Mouse (Mus musculus): ENCODE data around the gene Ldlrad2.
"Not testable (repeated sequence)": the region's sequence is repeated elsewhere in the genome, so short reads cannot be mapped to it uniquely, and the experiment has no call there.

Gene Ldlrad2

GRCm38 (mm10) chr4:137574469-137574868 lies at the start of gene Ldlrad2:
Ldlrad2 (minus strand) TSS chr4:137574569.
- DNase-seq: no peak

GRCm38 (mm10) chr4:137622847-137623246 lies 48.5 kb upstream of the Ldlrad2 start:
- no peak for DNase-seq

- peak; percentile 37 for DNase-seq
Measured at GRCm38 (mm10) chr4:137610256-137610655, 35.9 kb upstream of the Ldlrad2 start.

- no peak for DNase-seq
Measured at GRCm38 (mm10) chr4:137609702-137610101, 35.3 kb upstream of the Ldlrad2 start.

- no peak for DNase-seq
Measured at GRCm38 (mm10) chr4:137609281-137609680, 34.9 kb upstream of the Ldlrad2 start.

GRCm38 (mm10) chr4:137607023-137607422 lies 32.7 kb upstream of the Ldlrad2 start:
- DNase-seq: no peak

GRCm38 (mm10) chr4:137603449-137604171 lies 29.2 kb upstream of the Ldlrad2 start:
- no peak for DNase-seq

- DNase-seq: no peak
Measured at GRCm38 (mm10) chr4:137598577-137598976, 24.2 kb upstream of the Ldlrad2 start.

GRCm38 (mm10) chr4:137597098-137597630 lies 22.8 kb upstream of the Ldlrad2 start:
- DNase-seq: no peak

- no peak for DNase-seq
Measured at GRCm38 (mm10) chr4:137594496-137595270, 20.3 kb upstream of the Ldlrad2 start.

- DNase-seq: peak; percentile 99
Measured at GRCm38 (mm10) chr4:137593601-137594495, 19.5 kb upstream of the Ldlrad2 start, which contains the start of gene Usp48. Usp48 (plus strand) TSS chr4:137593755.

GRCm38 (mm10) chr4:137590961-137591360 lies 16.6 kb upstream of the Ldlrad2 start:
- no peak for DNase-seq

- DNase-seq: no peak
Measured at GRCm38 (mm10) chr4:137589586-137589985, 15.2 kb upstream of the Ldlrad2 start.

- DNase-seq: not testable (repeated sequence)
Measured at GRCm38 (mm10) chr4:137589095-137589494, 14.7 kb upstream of the Ldlrad2 start.

GRCm38 (mm10) chr4:137581815-137582214 lies 7.4 kb upstream of the Ldlrad2 start:
- DNase-seq: no peak

- DNase-seq: no peak
Measured at GRCm38 (mm10) chr4:137580299-137580698, 5.9 kb upstream of the Ldlrad2 start.

GRCm38 (mm10) chr4:137579789-137580188 lies 5.4 kb upstream of the Ldlrad2 start:
- peak; percentile 45 for DNase-seq

- DNase-seq: peak; percentile 71
Measured at GRCm38 (mm10) chr4:137578181-137578845, 3.9 kb upstream of the Ldlrad2 start.

GRCm38 (mm10) chr4:137577486-137577885 lies 3.1 kb upstream of the Ldlrad2 start:
- no peak for DNase-seq

- no peak for DNase-seq
Measured at GRCm38 (mm10) chr4:137569873-137570272, 4.5 kb downstream of the Ldlrad2 start.

- DNase-seq: no peak
Measured at GRCm38 (mm10) chr4:137556673-137557210, 17.6 kb downstream of the Ldlrad2 start.

GRCm38 (mm10) chr4:137553466-137553865 lies 20.9 kb downstream of the Ldlrad2 start:
- DNase-seq: no peak
